Mouse (Mus musculus): ENCODE data around the gene Ppp1r18. TPM values are rescaled to one million over a fixed set of nuclear protein-coding genes. Genes with fewer than 3 reads are reported as not detected.

The Ppp1r18 gene
- total RNA-seq, 2 experiments from 2014 or later = 8.5 to 10.8 TPM

GRCm38 (mm10) chr17:35870884-35871696 is 5.7 kb downstream of the Ppp1r18 start:
- TF ChIP-seq CTCF (IDR thresholded peaks at IDR 0.05) = peak; percentile 46
- H3K27ac ChIP-seq = peak overlapping the region; percentile 76
- DNase-seq (ENCODE audit: extremely low spot score in 1 of 2, low spot score in 2 of 2) = no peak
- intact Hi-C loops (cut with DNase I) = no loop called here
- no peak overlapping the region for H3K4me3 ChIP-seq

GRCm38 (mm10) chr17:35873774-35874519 is 8.6 kb downstream of the Ppp1r18 start:
- DNase-seq (ENCODE audit: extremely low spot score in 1 of 2, low spot score in 2 of 2) = peak; percentile 84 to 90
- intact Hi-C loops (cut with DNase I) = loop anchor here (1.0 to 2.0 kb wide), 3 partner anchors 37 to 135 kb away; no protein-coding TSS in a partner anchor
- TF ChIP-seq CTCF (IDR thresholded peaks at IDR 0.05) = peak; percentile 96
- H3K4me3 ChIP-seq = no peak overlapping the region
- H3K27ac ChIP-seq = peak overlapping the region; percentile 1; the same call in 1 of the 2 replicates

- no peak for TF ChIP-seq CTCF (IDR thresholded peaks at IDR 0.05)
- peak overlapping the region; percentile 10; the same call in 1 of the 2 replicates for H3K27ac ChIP-seq
- intact Hi-C loops (cut with DNase I) = loop anchor here (2.0 kb wide), 2 partner anchors 38 to 136 kb away; no protein-coding TSS in a partner anchor
- H3K4me3 ChIP-seq = no peak overlapping the region
- DNase-seq (ENCODE audit: extremely low spot score in 1 of 2, low spot score in 2 of 2) = peak; percentile 51 to 67
These were observed 9.3 kb downstream of the Ppp1r18 start for GRCm38 (mm10) chr17:35874721-35875120.

GRCm38 (mm10) chr17:35879245-35880057 is 14.1 kb downstream of the Ppp1r18 start, which contains the start of gene Dhx16:
Gene Dhx16 (plus strand): TSS chr17:35879819.
- DNase-seq (ENCODE audit: extremely low spot score in 1 of 2, low spot score in 2 of 2) = peak; percentile 97
- Histone ChIP-seq H3K4me3 (peak within 1 kb of the TSS; percentile 79), H3K27ac (peak within 1 kb of the TSS; percentile 83)
- TF ChIP-seq CTCF (IDR thresholded peaks at IDR 0.05) = peak; percentile 79
- intact Hi-C loops (cut with DNase I) = loop anchor here (2.0 kb wide), 1 partner anchor 15 kb away; no protein-coding TSS in a partner anchor

GRCm38 (mm10) chr17:35882924-35883323 is 17.5 kb downstream of the Ppp1r18 start:
- no peak for DNase-seq (ENCODE audit: extremely low spot score in 1 of 2, low spot score in 2 of 2)
- no peak overlapping the region for H3K4me3 ChIP-seq
- intact Hi-C loops (cut with DNase I) = no loop called here
- H3K27ac ChIP-seq = no peak overlapping the region
- no peak for TF ChIP-seq CTCF (IDR thresholded peaks at IDR 0.05)

GRCm38 (mm10) chr17:35883777-35884176 is 18.4 kb downstream of the Ppp1r18 start:
- intact Hi-C loops (cut with DNase I) = no loop called here
- Histone ChIP-seq H3K27ac (no peak overlapping the region), H3K4me3 (no peak overlapping the region)
- DNase-seq (ENCODE audit: extremely low spot score in 1 of 2, low spot score in 2 of 2) = no peak
- TF ChIP-seq CTCF (IDR thresholded peaks at IDR 0.05) = no peak

- DNase-seq (ENCODE audit: extremely low spot score in 1 of 2, low spot score in 2 of 2) = no peak
- no peak for TF ChIP-seq CTCF (IDR thresholded peaks at IDR 0.05)
- intact Hi-C loops (cut with DNase I) = no loop called here
- no peak overlapping the region for H3K4me3 ChIP-seq
- H3K27ac ChIP-seq = no peak overlapping the region
These were observed 22.3 kb downstream of the Ppp1r18 start for GRCm38 (mm10) chr17:35887725-35888124.

- intact Hi-C loops (cut with DNase I) = no loop called here
- DNase-seq (ENCODE audit: extremely low spot score in 1 of 2, low spot score in 2 of 2) = peak; percentile 92 to 93
These were observed 31.6 kb downstream of the Ppp1r18 start, which contains the start of gene 2310061I04Rik for GRCm38 (mm10) chr17:35896781-35897643. Gene 2310061I04Rik (minus strand): TSS chr17:35897431.

GRCm38 (mm10) chr17:35897644-35898573 is 32.5 kb downstream of the Ppp1r18 start:
- Histone ChIP-seq H3K27ac (peak overlapping the region; percentile 94), H3K4me3 (peak overlapping the region; percentile 89)
- no peak for TF ChIP-seq CTCF (IDR thresholded peaks at IDR 0.05)
- DNase-seq (ENCODE audit: extremely low spot score in 1 of 2, low spot score in 2 of 2) = no peak
- intact Hi-C loops (cut with DNase I) = no loop called here

More at GRCm38 (mm10) chr17:35896781-35897643, 31.6 kb downstream of the Ppp1r18 start, which contains the start of gene 2310061I04Rik:
- Histone ChIP-seq H3K4me3 (peak within 1 kb of the TSS; percentile 89), H3K27ac (peak within 1 kb of the TSS; percentile 94)
- no peak; the same call in 1 of the 2 replicates for TF ChIP-seq CTCF (IDR thresholded peaks at IDR 0.05)

Data from left cerebral cortex, adult 2 months (tissue).